41 mouse cellular contexts compared by ENCODE assay signal in genomic region chr7:113335250-113335649, GRCm38 (mm10). TPM values are rescaled to one million over a fixed set of nuclear protein-coding genes. Genes with fewer than 3 reads are reported as not detected.
"Had no signal": no experiment of that assay in that cellular context is flagged by ENCODE, and none has a peak within 500 bp of the region (broad histone marks: within the 10 kb centered on the region; RNA-seq: fewer than 3 reads in every experiment).

No protein-coding gene starts in this region.

- H3K36me3 ChIP-seq: heart, embryonic 15.5 days; hindbrain, embryonic 13.5 days; limb, embryonic 13.5 days; limb, embryonic 15.5 days had no signal

- H3K4me2 ChIP-seq: heart, embryonic 11.5 days; heart, embryonic 13.5 days; heart, embryonic 15.5 days; hindbrain, embryonic 13.5 days; hindbrain, embryonic 15.5 days; kidney, embryonic 15.5 days; limb, embryonic 13.5 days; limb, embryonic 15.5 days had no signal

- H3K27ac ChIP-seq: gastrocnemius, adult 2 months; heart, adult 2 months; heart, embryonic 13.5 days; heart, embryonic 15.5 days; hindbrain, embryonic 13.5 days; hindbrain, embryonic 15.5 days; hindbrain, postnatal 0 days; kidney, embryonic 15.5 days; kidney, postnatal 0 days; limb, embryonic 13.5 days; limb, embryonic 15.5 days; liver, embryonic 14.5 days had no signal

- H3K9ac ChIP-seq: heart, embryonic 13.5 days; heart, embryonic 15.5 days; hindbrain, embryonic 13.5 days; hindbrain, embryonic 15.5 days; kidney, embryonic 15.5 days; limb, embryonic 13.5 days; limb, embryonic 15.5 days; liver, embryonic 14.5 days had no signal

- H3K4me3 ChIP-seq: gastrocnemius, adult 2 months; heart, adult 2 months; heart, embryonic 13.5 days; heart, embryonic 15.5 days; hindbrain, embryonic 13.5 days; hindbrain, embryonic 15.5 days; kidney, embryonic 15.5 days; limb, embryonic 13.5 days; limb, embryonic 15.5 days had no signal

- H3K27me3 ChIP-seq: heart, embryonic 13.5 days; heart, embryonic 15.5 days; hindbrain, embryonic 13.5 days; hindbrain, embryonic 15.5 days; kidney, embryonic 15.5 days; limb, embryonic 13.5 days; limb, embryonic 15.5 days had no signal

- DNase-seq: gastrocnemius, adult 2 months; gastrocnemius, postnatal 10 days; gastrocnemius, postnatal 25 days; heart, adult 11 months; heart, adult 2 months; heart, postnatal 14 days; heart, postnatal 36 days; kidney, adult 11 months; kidney, adult 2 months; kidney, adult 9 months; kidney, postnatal 14 days; kidney, postnatal 36 days; layer of hippocampus, adult 9-11 months; layer of hippocampus, postnatal 36 days; left cerebral cortex, postnatal 4 days had no signal

- H3K4me1 ChIP-seq: heart, embryonic 15.5 days; hindbrain, embryonic 13.5 days; hindbrain, embryonic 15.5 days; kidney, embryonic 15.5 days; limb, embryonic 15.5 days had no signal

- ATAC-seq: hindbrain, postnatal 0 days; intestine, embryonic 16.5 days had no signal

- H3K9me3 ChIP-seq: heart, embryonic 13.5 days; heart, embryonic 15.5 days; hindbrain, embryonic 13.5 days; hindbrain, embryonic 15.5 days; kidney, embryonic 15.5 days; limb, embryonic 13.5 days; limb, embryonic 15.5 days had no signal

RNA-seq across cellular contexts. Expression of gene Pth, which starts 53.1 kb away (rescaled TPM):
- total RNA-seq: gastrocnemius, adult 2 months; gastrocnemius, postnatal 10 days; gastrocnemius, postnatal 25 days; heart, adult 2 months; heart, postnatal 14 days; heart, postnatal 36 days; hematopoietic stem cell, adult 5-6 weeks; hindbrain, postnatal 0 days; layer of hippocampus, adult 8-10 months; layer of hippocampus, postnatal 14 days; layer of hippocampus, postnatal 36 days; left cerebral cortex, adult 8-10 months; left cerebral cortex, postnatal 10 days; left cerebral cortex, postnatal 25 days; left cerebral cortex, postnatal 4 days; liver, adult 2 months had no signal
- polyA plus RNA-seq: frontal cortex, adult 2 months; gonadal fat pad, adult 2 months; heart, adult 2 months; heart, postnatal 0 days; hindbrain, embryonic 13.5 days; hindbrain, embryonic 15.5 days; hindbrain, postnatal 0 days; intestine, embryonic 14.5 days; intestine, embryonic 16.5 days; kidney, adult 2 months; kidney, embryonic 15.5 days; kidney, postnatal 0 days; large intestine, adult 2 months; limb, embryonic 11.5 days; limb, embryonic 13.5 days; limb, embryonic 15.5 days; liver, adult 2 months; liver, embryonic 14.5 days; liver, embryonic 16.5 days had no signal
